Mouse (Mus musculus) activated CD4-positive, CD25-positive, alpha-beta regulatory T cell, adult 9 weeks (primary cell): Measurements from ENCODE around the gene Ism1. TPM values are rescaled to one million over a fixed set of nuclear protein-coding genes. Genes with fewer than 3 reads are reported as not detected.

Experiments used
- polyA plus RNA-seq: library from polyadenylated mRNA; unstranded; fragments of 100-300 nt; shearing (Covaris generic); gene quantifications from one replicate; pipeline ENCODE4 v1.2.1, GENCODE M21; 2017

Ism1 gene
- polyA plus RNA-seq = not detected

DNA sequence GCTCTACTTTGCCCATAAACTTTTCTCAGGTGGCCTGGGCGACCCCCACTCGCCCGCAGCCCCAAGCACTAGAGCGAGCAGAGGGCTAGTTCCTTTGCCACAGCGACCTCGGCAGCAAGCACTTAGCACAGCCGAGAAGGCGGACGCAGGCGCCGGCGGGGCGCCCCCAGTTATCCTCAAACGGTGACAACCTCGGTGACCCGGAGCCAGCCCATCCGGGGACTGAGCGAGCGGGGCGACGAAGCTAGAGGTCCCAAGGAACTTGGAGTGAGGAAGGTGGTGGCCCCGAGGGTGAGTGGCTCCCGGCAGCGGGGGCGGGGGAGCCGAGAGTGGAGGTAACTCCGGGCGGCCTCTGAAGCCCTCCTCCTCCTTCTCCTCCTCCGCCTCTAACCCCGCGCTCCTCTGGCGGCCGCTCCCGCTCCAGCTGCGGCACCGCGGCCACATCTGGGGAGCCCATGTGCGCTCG lies at the start of gene Ism1:
Gene Ism1 (plus strand): TSS at position 370 of the 466 bp plus-strand sequence.

Other genes with a start within 250 kb of the Ism1 start
- gene Sptlc3, start 184.3 kb upstream of the Ism1 start, polyA plus RNA-seq = not detected